Mouse (Mus musculus) frontal cortex, postnatal 36 days (tissue): ENCODE results near the gene Dok5.

Source experiments
- DNase-seq, 2 experiments: peaks; one replicate each; pipeline ENCODE4 v3.0.0; 2022; ENCODE audit warnings: low spot score in 2 of 2

Dok5 gene

GRCm38 (mm10) chr2:170738446-170738845, 6.8 kb downstream of the Dok5 start:
- peak; percentile 51 to 89 for DNase-seq

DNA sequence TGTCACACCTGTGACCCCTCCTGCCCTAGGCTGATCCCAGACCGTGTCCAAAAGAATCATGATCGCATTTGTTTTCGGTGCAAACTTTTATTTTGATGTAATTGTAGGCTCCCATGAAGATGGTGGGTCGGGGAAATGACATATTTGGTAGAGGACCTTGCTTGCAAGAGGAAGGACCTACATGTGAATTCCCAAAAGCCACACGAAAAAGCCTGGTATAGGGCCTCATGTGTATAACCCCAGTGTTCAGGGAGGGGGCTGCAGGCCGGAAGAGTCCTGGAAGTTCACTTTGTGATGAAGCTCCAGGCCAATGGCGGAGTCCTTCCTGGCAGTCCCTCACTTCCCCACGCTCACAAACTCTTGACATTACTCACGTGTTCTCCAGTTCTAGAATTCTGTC, 7.3 kb downstream of the Dok5 start:
- no peak for DNase-seq

- DNase-seq: peak in 1 of 2 experiments; percentile 38
Observed at GRCm38 (mm10) chr2:170739713-170740365, 8.2 kb downstream of the Dok5 start.

DNA sequence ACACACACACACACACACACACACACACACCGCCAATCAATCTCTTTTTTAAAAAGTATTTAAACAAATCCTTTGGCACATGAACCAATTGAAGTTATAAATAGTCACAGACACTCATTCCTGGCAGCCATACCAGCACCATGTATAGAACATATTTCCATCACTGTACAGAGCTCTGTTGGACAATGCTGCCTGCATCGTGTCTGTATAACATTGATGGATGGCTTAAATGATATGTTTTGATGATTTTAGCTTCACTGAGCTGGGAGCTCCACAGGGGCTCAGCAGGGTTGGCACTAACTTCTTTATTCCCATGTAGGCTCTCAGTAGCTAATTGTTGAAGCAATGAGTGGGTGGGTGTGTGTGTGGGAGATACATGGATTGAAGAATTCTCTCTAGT, 11.9 kb downstream of the Dok5 start:
- no peak for DNase-seq

GRCm38 (mm10) chr2:170748901-170749300, 17.3 kb downstream of the Dok5 start:
- no peak for DNase-seq

DNA sequence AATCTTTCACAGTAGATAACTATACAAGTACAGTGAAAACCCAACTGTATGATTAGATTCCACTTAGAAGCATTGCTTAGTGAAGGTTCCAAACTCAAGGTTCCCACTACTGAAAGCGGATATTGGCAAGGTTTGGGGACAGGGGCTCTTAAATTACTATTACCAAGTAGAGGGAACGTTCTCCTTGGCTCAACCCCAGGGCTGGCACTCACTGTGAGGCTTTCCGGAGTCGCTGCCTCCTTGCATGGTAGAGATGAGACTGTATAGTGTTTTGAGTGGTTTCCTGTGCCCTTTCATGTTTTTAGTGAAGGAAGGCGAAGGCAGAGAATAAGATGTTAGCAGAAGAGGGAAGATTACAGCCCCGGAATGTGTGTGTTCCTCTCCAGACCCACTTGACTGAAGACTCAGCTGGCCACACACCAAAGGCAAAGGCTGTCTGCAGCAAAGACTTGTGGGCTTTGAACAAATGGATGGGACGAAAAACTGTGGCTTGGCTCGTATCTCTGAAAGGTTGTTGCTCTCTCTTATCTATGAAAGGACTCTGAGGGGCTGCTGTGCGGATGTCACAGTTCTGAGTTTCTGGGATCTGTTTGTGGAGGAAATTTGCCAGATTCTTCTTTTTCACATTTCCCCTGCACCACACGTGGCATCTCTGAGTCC, 20.7 kb downstream of the Dok5 start:
- DNase-seq: no peak

GRCm38 (mm10) chr2:170755817-170756216, 24.2 kb downstream of the Dok5 start:
- no peak for DNase-seq

GRCm38 (mm10) chr2:170756667-170757066, 25.1 kb downstream of the Dok5 start:
- DNase-seq: no peak

DNA sequence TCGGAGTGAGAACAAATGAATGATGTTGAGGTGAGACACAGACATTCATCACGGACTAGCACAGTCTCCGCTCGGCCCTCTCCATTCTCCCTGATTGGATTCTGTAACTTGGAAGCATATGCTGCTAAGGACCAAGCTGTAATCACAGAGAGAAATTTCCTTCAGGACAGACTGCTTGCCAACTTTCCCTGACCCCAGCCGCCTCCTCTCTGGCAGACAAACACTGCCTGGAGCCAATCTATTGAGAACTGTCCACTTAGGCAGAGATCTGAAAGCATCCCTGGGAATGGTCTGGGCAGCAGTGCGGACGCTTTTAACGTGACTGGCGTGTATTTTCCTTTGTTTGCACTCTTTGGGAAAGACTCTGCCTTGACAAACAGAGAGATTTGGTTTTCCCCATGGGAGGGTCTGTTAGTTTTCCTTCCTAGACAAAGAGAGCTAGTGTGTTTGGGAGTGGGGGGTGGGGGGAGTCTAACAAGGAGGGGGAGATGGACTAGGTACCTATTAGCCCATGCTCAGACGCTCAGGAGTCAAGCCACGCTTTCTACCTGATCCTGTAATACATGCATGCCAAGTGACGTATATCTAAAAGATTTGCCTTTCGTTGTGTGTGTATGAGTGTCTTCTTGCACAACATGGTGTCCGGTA, 25.7 kb downstream of the Dok5 start:
- DNase-seq: no peak

GRCm38 (mm10) chr2:170758201-170758600, 26.6 kb downstream of the Dok5 start:
- DNase-seq: no peak

DNA sequence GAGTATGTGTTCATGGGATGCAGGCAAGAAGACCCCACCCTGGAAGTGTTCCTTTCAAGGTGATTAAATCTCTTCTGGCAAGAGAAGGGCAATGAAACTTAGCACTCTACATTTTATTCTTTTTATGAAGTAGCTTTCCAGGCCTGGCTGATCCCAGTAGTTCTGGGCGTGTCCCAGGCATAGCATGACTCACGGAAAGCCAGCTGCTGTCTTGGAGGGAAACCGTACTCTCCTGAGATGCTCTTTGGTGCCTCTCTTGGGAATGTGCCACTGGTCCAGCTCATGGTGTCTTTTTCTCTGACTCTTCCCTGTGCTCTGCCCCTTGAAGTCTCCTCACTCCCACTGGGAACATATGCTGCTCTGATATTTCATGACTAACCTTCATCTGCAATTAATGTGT, 33.1 kb downstream of the Dok5 start:
- DNase-seq: no peak

DNA sequence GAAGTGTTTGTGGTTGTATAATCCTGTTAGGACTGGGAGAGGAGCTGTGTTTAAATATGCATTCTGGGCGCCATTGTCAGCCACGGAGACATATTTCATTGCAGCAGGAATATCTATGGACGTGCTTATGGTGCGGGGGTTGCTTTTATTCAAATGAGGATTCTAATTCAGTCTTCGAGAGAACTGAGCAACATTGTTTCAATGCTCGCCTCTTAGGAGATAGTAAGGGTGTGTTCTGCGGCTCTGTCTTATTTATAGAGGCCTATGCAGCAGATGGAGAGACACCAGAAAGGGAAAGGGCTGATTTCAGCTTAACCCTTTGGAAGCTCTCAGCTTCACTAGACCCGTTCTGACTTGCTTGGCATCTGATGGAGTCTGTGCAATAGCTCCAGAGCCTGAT, 35.6 kb downstream of the Dok5 start:
- DNase-seq: peak; percentile 51 to 85

GRCm38 (mm10) chr2:170768699-170769098, 37.1 kb downstream of the Dok5 start:
- DNase-seq: no peak

DNA sequence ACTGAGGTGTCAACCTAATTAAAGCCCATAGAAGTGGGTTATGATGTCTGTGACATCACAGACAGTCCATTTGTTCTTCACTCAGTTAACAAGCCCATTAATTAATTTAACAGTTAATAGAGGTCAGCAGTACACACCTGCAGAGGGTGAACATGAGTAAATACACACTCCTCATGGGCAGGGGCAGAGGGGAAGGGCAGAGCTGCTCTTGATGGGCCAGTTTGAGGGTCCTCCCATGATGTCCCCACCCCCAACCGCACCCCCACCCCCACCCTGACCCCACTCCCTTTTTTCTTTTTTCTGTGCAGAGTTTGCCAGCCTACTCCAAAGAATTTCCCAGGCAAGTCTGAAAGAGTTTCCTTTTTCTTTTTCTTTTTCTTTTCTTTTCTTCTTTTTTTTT, 39.9 kb downstream of the Dok5 start:
- DNase-seq: no peak

DNA sequence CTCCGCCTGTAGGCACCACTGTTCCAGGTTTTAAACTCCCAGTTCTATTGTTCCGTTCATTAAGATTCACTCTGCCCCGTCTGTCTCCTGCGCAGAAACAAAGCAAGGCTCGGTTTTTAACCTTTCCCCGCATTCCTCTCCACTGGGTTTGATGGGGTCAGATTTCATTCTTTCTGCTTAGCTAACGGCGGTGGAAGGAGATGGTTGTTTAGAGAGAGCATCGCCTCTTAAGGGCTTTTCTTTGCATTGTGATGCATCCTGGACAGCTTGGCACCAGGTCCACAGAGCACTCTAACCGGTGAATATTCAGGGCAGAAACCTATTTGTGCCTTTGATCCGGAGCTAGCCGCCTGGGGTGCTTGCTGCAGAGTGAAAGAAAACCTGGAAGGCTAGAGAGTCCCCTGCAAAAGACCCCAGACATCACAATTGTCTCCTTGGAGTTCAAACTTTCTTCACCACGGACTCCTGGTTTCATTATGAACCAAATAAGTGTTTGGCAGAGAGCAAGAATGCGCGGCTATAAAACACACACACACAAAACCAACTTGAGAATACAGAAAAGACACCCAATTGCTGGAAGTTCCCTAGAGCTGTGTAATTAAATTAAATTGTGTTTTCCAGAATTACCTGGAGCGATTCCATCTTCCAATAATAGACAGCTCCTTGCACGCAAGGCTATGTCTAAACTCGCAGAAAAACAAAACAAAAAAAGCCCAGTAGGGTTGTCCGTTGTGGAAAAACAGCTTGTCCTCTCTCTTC, 40.7 kb downstream of the Dok5 start:
- DNase-seq: no peak

- no peak for DNase-seq
Observed at GRCm38 (mm10) chr2:170772885-170773270, 41.3 kb downstream of the Dok5 start.

DNA sequence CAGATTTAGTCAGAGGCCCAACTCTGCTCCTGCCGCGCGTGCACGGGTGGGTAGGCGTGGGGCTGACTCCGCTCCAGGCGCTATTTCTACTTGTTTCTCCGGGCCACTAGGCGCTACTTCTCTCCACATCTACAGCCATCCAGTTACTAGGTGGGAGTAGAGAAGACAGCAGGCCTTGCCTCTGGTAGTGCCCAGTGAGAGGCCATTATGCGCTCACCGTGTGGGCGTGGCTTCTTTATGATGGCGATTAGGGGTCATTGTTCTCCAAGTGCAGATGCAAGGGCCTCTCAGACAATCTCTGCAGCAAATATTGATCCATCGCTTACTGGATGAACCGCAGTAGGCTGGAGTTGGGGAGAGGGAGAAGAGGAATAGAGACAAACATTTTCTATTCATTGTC, 44.0 kb downstream of the Dok5 start:
- no peak for DNase-seq

- no peak for DNase-seq
Observed at GRCm38 (mm10) chr2:170776107-170776506, 44.5 kb downstream of the Dok5 start.

DNA sequence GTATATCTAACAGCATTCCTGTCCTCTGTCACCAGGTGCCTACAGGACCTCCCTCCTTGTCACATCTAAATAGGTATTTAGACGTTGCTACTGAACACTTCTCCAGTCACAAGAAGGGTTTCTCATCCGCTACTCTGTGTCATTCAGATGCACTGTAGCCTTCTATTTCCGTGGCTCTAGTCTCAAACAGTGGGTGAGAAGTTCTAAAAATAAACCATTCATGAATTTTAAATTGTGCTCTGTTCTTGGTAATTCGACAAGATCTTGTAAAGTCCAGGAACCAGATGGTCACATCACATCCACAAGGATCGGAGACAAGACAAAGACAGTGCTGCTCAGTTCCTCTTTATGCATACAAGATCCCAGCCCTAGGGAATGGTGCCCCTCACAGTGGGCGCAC, 46.0 kb downstream of the Dok5 start:
- no peak for DNase-seq

- DNase-seq: no peak
Observed at GRCm38 (mm10) chr2:170780010-170780750, 48.6 kb downstream of the Dok5 start.

DNA sequence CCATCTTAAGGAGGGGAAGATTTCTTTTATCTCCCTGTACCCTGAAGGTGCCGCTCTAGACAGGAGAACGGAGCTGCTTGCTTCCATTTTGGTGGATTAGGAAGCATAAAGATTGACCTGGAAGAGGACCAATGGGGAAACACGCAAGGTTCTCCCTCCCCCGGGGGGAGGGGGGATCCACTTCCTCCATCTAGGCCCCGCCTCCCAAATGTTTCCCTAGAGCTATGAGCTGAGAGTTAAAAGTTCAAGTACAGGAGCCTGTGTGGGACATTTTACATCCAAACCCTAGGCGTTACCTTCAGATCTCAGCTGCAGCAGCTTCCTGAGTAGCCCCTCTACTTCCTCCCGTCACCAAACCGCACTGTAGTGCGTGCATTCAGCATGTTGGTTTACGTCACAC, 56.5 kb downstream of the Dok5 start:
- no peak for DNase-seq
